Mouse (Mus musculus) lung, embryonic 16.5 days (tissue): ENCODE measurements around the gene Stxbp4. TPM values are rescaled to one million over a fixed set of nuclear protein-coding genes. Genes with fewer than 3 reads are reported as not detected.

Experiments
- ATAC-seq: fragments of 200-750 bp; cut with Nextera tagmentation; 2 replicates; pipeline ENCODE4 v1.8.0; 2017; ENCODE audit warnings: low read depth, mild to moderate bottlenecking, moderate library complexity
- H3K27ac ChIP-seq: fragments of 300-500 bp; sonication (generic); 2 replicates; pipeline ENCODE4 v1.5.1; 2014; ENCODE audit warnings: mild to moderate bottlenecking, control low read depth, low read length
- H3K27me3 ChIP-seq: fragments of 300-500 bp; sonication (generic); 2 replicates; pipeline ENCODE4 v1.6.1; 2014; ENCODE audit warnings: low read depth, low read length, mixed read lengths; ENCODE audit not compliant: control insufficient read depth, insufficient read depth
- H3K36me3 ChIP-seq: fragments of 300-500 bp; sonication (generic); 2 replicates; pipeline ENCODE4 v1.6.1; 2014; ENCODE audit warnings: low read length; ENCODE audit not compliant: control insufficient read depth, insufficient read depth
- H3K4me1 ChIP-seq: fragments of 300-500 bp; sonication (generic); replicated peaks from 2 replicates; pipeline ENCODE4 v1.6.1; 2014; ENCODE audit warnings: low read length, mixed read lengths; ENCODE audit not compliant: control insufficient read depth, insufficient read depth
- H3K4me2 ChIP-seq: fragments of 300-500 bp; sonication (generic); 2 replicates; pipeline ENCODE4 v1.6.1; 2014; ENCODE audit warnings: low read depth, low read length, control low read depth
- H3K4me3 ChIP-seq: fragments of 300-500 bp; sonication (generic); 2 replicates; pipeline ENCODE4 v1.5.1; 2014; ENCODE audit warnings: mild to moderate bottlenecking, low read length, control low read depth
- H3K9ac ChIP-seq: fragments of 300-500 bp; sonication (generic); 2 replicates; pipeline ENCODE4 v1.6.1; 2014; ENCODE audit warnings: low read length, control low read depth
- H3K9me3 ChIP-seq: fragments of 300-500 bp; sonication (generic); 2 replicates; pipeline ENCODE4 v1.6.1; 2016; ENCODE audit warnings: low read length; ENCODE audit not compliant: control insufficient read depth
- WGBS: fragments of 180-500 bp; shearing (Covaris S2); extraction: QIAGEN DNeasy Blood & Tissue Kit; methylation state at CpG from one replicate; pipeline ENCODE4 v1.1.7; 2014; 5-methylcytosine and 5-hydroxymethylcytosine counted together
- polyA plus RNA-seq: library from polyadenylated mRNA; unstranded; fragments of >200 nt; fragmentation: Nextera tagmentation; extraction: Ambion mirVana; gene quantifications from 2 replicates; pipeline ENCODE4 v1.2.1, GENCODE M21; 2015

The Stxbp4 gene
- polyA plus RNA-seq, 1 experiment from 2014 or later = 22.4 TPM

DNA sequence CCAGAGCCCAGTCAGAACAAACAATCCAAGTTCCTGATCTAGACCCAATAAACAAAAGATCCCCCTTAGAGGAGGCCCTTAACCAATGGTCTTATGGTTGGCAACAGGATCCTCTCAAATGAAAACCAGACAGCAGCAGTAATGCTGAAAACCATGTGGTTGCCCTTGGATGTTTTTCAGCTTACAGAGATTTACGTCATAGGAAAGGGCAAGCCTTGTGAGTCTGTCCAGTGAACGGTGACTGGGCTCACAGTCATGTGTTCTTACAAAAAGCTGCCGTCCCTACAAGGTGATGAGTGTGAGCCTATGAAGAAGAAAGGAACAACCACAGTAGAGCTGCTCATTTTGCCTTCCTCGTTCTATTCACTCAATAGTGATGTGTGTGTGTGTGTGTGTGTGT is 22.8 kb upstream of the Stxbp4 start:
- Histone ChIP-seq H3K9ac (no peak overlapping the region), H3K4me1 (peaks cover 22% of the 10 kb centered on the region), H3K4me3 (no peak overlapping the region), H3K27ac (no peak overlapping the region), H3K4me2 (no peak overlapping the region), H3K27me3 (no peaks in the 10 kb centered on the region), H3K9me3 (no peaks in the 10 kb centered on the region), H3K36me3 (peaks cover 7% of the 10 kb centered on the region)
- 93% methylated on average over 4 of the region's 4 CpGs for WGBS
- ATAC-seq = no peak

DNA sequence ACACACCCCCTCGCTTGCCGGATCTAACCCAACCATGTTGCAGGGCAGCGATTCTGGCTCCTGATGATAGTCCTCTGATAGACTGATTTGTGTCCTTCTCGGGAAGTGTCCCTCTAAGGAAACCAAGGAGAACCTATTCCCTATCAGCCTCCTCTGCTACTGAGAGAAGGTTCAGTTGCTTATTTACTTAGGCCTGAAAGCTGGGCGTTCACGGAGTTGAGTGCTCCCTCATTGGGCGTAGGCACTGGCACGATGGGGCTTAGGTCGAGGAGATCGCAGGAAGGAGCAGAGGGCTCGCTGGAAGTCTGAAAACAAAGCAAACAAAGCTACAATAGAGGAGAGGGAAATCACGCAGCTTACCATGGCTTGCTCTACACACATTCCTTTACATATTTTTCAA is 19.6 kb upstream of the Stxbp4 start:
- Histone ChIP-seq H3K9ac (no peak overlapping the region), H3K4me2 (no peak overlapping the region), H3K27me3 (no peaks in the 10 kb centered on the region), H3K27ac (no peak overlapping the region), H3K4me1 (no peaks in the 10 kb centered on the region), H3K4me3 (no peak overlapping the region), H3K36me3 (peaks cover 9% of the 10 kb centered on the region), H3K9me3 (no peaks in the 10 kb centered on the region)
- no peak for ATAC-seq
- WGBS = 54% methylated on average over 12 of the region's 12 CpGs

DNA sequence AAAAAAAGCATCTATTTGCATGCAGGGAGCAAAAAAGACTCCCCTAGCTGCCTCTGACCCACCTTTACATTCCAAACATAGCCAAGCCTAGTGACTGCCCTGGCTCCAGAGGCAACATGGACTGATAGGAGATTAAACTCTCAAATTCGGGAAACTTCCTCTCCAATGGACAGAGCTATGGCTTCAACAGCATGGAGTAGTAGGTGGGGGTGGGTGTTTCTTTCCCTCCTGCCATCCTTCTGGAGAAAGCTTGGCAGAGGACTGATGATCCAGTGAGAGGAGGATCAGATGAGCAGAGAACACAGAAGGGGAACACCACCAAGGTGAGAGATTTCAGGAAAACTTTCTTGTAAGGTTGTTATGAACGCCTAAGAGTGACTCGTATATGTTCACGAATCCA is 14.7 kb upstream of the Stxbp4 start:
- H3K27ac ChIP-seq = no peak overlapping the region
- H3K4me2 ChIP-seq = no peak overlapping the region
- ATAC-seq = no peak
- H3K9me3 ChIP-seq = no peaks in the 10 kb centered on the region
- 83% methylated on average over 4 of the region's 4 CpGs for WGBS
- no peaks in the 10 kb centered on the region for H3K4me1 ChIP-seq
- peaks cover 20% of the 10 kb centered on the region for H3K36me3 ChIP-seq
- no peaks in the 10 kb centered on the region for H3K27me3 ChIP-seq
- H3K4me3 ChIP-seq = no peak overlapping the region
- no peak overlapping the region for H3K9ac ChIP-seq

DNA sequence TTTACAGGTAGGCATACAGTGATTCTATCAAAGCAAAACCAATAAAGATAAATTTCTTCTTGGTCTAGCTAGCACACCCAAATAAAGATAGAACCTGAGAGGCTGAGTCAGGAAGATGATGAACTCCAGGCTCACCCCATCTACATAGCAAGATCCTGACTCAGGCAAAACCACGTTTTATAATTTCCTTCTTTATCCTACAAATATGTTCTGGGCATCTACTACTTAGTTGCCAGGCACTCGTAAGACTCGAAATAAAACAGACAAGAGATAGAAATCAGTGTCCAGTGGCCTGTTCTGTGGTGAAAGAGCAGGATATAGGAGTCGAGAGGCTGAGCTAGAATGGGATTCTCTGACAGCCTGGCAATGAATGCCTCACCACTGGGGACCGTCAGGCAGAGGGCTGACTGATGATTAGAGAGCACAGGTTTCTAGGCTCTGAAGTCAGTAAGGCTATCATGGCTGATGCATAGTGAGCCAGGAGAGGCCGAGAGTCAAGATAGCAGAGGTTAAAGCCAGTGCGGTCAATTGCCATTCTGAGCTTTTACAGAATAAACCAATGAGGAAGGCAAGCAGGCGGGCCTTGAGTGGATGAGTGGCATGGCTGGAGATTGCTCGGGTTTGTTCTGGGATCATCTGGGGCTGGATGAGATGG is 12.5 kb upstream of the Stxbp4 start:
- H3K27me3 ChIP-seq = no peaks in the 10 kb centered on the region
- no peaks in the 10 kb centered on the region for H3K4me1 ChIP-seq
- H3K4me3 ChIP-seq = no peak overlapping the region
- H3K9me3 ChIP-seq = no peaks in the 10 kb centered on the region
- H3K4me2 ChIP-seq = no peak overlapping the region
- ATAC-seq = no peak
- 76% methylated on average over 9 of the region's 9 CpGs for WGBS
- peaks cover 14% of the 10 kb centered on the region for H3K36me3 ChIP-seq
- no peak overlapping the region for H3K27ac ChIP-seq
- H3K9ac ChIP-seq = no peak overlapping the region

- Histone ChIP-seq H3K36me3 (peaks cover 19% of the 10 kb centered on the region), H3K9me3 (no peaks in the 10 kb centered on the region), H3K27ac (no peak overlapping the region), H3K4me3 (no peak overlapping the region), H3K4me2 (no peak overlapping the region), H3K9ac (no peak overlapping the region), H3K4me1 (no peaks in the 10 kb centered on the region), H3K27me3 (no peaks in the 10 kb centered on the region)
- no peak for ATAC-seq
- WGBS = 69% methylated on average over 6 of the region's 6 CpGs
These were observed 11.9 kb upstream of the Stxbp4 start for GRCm38 (mm10) chr11:90649777-90650176.

- no peak; the same call in 1 of the 2 replicates for ATAC-seq
- Histone ChIP-seq H3K4me3 (peak overlapping the region; percentile 68), H3K9ac (peak overlapping the region; percentile 88), H3K9me3 (no peaks in the 10 kb centered on the region), H3K27ac (peak overlapping the region; percentile 80), H3K4me2 (peak overlapping the region; percentile 82), H3K36me3 (peaks cover 7% of the 10 kb centered on the region), H3K4me1 (peaks cover 11% of the 10 kb centered on the region), H3K27me3 (no peaks in the 10 kb centered on the region)
- 0% methylated on average over 52 of the region's 54 CpGs for WGBS
These were observed 487 bp upstream of the Stxbp4 start for GRCm38 (mm10) chr11:90638312-90638830.

DNA sequence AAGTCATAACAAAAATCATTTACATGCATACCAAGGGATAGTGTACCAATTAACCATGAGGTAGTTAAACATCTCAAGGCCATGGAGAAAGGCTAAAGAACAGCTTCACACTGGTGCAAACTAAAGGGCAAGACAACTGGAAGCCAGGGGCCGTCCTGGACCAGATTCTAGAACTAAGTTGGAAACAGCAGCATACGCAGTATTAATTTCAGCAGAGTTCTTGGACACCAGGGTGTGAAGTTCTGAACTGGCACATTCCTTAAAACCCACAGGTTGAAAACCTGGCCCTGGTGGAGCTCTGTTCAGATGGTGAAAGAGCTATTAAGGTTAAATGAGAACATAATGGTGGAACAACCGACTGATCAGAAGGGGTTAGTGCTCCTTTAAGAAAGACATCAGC is 3.2 kb downstream of the Stxbp4 start:
- no peak for ATAC-seq
- no peaks in the 10 kb centered on the region for H3K27me3 ChIP-seq
- peaks cover 10% of the 10 kb centered on the region for H3K4me1 ChIP-seq
- H3K9me3 ChIP-seq = no peaks in the 10 kb centered on the region
- H3K9ac ChIP-seq = no peak overlapping the region
- no peak overlapping the region for H3K27ac ChIP-seq
- 88% methylated on average over 3 of the region's 3 CpGs for WGBS
- no peaks in the 10 kb centered on the region for H3K36me3 ChIP-seq
- no peak overlapping the region for H3K4me3 ChIP-seq
- H3K4me2 ChIP-seq = no peak overlapping the region

GRCm38 (mm10) chr11:90632480-90632879 is 5.4 kb downstream of the Stxbp4 start:
- Histone ChIP-seq H3K27me3 (no peaks in the 10 kb centered on the region), H3K4me2 (no peak overlapping the region), H3K27ac (no peak overlapping the region), H3K36me3 (no peaks in the 10 kb centered on the region), H3K4me1 (peaks cover 5% of the 10 kb centered on the region; the same call in 1 of the 2 replicates), H3K9ac (no peak overlapping the region), H3K9me3 (no peaks in the 10 kb centered on the region), H3K4me3 (no peak overlapping the region)
- no peak for ATAC-seq
- WGBS = 79% methylated on average over 2 of the region's 2 CpGs

- Histone ChIP-seq H3K9me3 (no peaks in the 10 kb centered on the region), H3K27ac (no peak overlapping the region), H3K9ac (no peak overlapping the region), H3K27me3 (no peaks in the 10 kb centered on the region), H3K4me1 (no peaks in the 10 kb centered on the region), H3K4me3 (no peak overlapping the region), H3K4me2 (no peak overlapping the region), H3K36me3 (no peaks in the 10 kb centered on the region)
- WGBS = 33% methylated on average over 1 of the region's 1 CpGs
- no peak for ATAC-seq
These were observed 10.1 kb downstream of the Stxbp4 start for GRCm38 (mm10) chr11:90627751-90628150.
